Mouse (Mus musculus): ENCODE measurements around the gene Sh3gl1. TPM values are rescaled to one million over a fixed set of nuclear protein-coding genes. Genes with fewer than 3 reads are reported as not detected.
A peak's percentile ranks its signal among the peaks of the same experiment; 100 is the strongest.
"Not testable (repeated sequence)": the region's sequence is repeated elsewhere in the genome, so short reads cannot be mapped to it uniquely, and the experiment has no call there.

Sh3gl1 gene
- total RNA-seq (2021), result 10 to 100 TPM in 1 of 2 experiments, 1 to 10 TPM in 1; 9.9 to 10.6 TPM
- long read RNA-seq, experiment 1, transcript Sh3gl1-201 (10 exons, 2,073 nt), result major isoform, 11 of 12 reads
- long read RNA-seq, experiment 1, partial matches to known transcripts, result 0 of 12 reads
- long read RNA-seq, experiment 1, other reads (novel, unspliced or antisense), result 1 of 12 reads
- long read RNA-seq, experiment 2, transcript Sh3gl1-201 (10 exons, 2,073 nt), result major isoform, 8 of 10 reads
- long read RNA-seq, experiment 2, partial matches to known transcripts, result 0 of 10 reads
- long read RNA-seq, experiment 2, other reads (novel, unspliced or antisense), result 2 of 10 reads

GRCm38 (mm10) chr17:56036176-56036900, at the start of gene Sh3gl1:
TSS of gene Sh3gl1 (minus strand) at chr17:56036635.
- intact Hi-C loops (cut with DNase I), result loop anchor here (5.0 kb wide), 1 partner anchor 36 kb away; no protein-coding TSS in a partner anchor
- peak; percentile 98 to 99 for DNase-seq

- intact Hi-C loops (cut with DNase I), result no loop called here
Observed at GRCm38 (mm10) chr17:56080781-56081585, 44.5 kb upstream of the Sh3gl1 start.

DNA sequence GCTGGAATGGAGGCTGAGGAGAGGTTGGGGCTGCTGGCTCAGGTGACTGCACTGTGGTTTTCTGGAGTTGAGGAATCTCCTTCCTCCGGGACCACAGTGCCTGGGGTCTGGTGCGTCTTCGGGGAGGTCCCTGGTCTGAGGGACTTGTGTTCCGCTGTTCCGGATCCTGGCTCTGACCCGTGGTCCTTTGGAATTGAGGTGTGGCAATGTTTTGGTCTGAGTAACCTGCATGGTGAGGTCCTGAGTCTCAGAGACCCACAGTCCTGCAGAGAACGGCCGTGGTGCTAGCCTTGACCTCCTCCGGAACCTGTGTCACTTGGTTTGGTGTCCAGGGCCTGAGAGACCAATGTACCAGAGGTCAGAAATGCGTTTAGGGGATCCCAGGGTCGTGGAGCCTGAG, 43.5 kb upstream of the Sh3gl1 start:
- no peak for DNase-seq
- intact Hi-C loops (cut with DNase I), result no loop called here

More at GRCm38 (mm10) chr17:56080781-56081585, 44.5 kb upstream of the Sh3gl1 start:
- DNase-seq, result no peak

GRCm38 (mm10) chr17:56078880-56079795, 42.7 kb upstream of the Sh3gl1 start, which contains the start of gene Hdgfl2:
TSS of gene Hdgfl2 (plus strand) at chr17:56079634.
- intact Hi-C loops (cut with DNase I), result no loop called here
- peak; percentile 99 to 100 for DNase-seq

DNA sequence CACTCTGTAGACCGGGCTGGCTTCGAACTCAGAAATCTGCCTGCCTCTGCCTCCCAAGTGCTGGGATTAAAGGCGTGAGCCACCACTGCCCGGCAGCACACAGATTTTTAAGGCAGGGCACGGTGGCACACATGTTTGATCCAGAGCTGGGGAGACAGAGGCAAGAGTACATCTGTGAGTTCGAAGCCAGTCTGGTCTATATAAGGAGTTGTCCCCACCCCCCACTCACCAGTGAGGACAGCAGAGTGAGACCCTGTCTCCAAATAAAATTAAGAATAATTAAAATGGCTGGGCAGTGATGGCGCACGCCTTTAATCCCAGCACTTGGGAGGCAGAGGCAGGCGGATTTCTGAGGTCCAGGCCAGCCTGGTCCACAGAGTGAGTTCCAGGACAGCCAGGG, 41.9 kb upstream of the Sh3gl1 start:
- DNase-seq; intact Hi-C loops (cut with DNase I): not testable (repeated sequence)

DNA sequence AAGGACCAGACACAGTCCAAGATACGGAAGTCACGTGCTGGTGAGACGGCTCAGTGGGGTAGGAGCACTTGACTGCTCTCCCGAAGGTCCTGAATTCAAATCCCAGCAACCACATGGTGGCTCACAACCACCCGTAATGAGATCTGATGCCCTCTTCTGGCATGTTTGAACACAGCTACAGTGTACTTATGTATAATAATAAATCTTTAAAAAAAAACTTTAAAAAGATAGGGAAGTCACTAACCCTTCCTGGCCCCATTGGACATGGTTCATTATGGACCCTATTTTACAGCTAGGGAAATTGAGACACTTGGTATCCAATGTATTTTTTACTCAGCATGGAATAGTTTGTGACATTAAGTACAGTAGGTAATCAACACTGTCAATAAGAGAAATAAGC, 41.1 kb upstream of the Sh3gl1 start:
- no peak for DNase-seq
- intact Hi-C loops (cut with DNase I), result no loop called here

DNA sequence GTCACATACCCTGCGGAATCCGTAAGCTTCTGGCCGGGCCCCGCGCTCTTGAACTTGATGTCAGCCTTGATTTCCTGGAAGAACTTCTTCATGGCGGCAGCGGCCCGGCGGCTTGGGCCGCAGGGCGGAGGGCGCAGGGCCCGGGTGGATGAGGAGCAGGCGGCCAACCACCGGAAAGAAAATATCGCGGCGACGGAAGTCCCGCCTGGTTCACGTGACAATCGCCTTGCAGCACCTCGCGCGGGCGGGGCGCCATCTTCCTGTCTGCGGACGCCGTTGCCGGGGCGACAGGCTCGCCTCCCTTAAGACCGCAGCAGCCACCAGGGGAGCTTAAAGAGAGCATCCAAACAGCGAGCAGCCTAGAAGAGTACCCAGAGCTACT, 38.4 kb upstream of the Sh3gl1 start, which contains the start of gene Ubxn6:
Ubxn6 (minus strand) TSS at position 202 of the 382 bp plus-strand sequence.
- intact Hi-C loops (cut with DNase I), result loop anchor here (5.0 kb wide), 1 partner anchor 38 kb away; the partner anchor contains the start of gene Sh3gl1
- peak; percentile 92 to 98 for DNase-seq

DNA sequence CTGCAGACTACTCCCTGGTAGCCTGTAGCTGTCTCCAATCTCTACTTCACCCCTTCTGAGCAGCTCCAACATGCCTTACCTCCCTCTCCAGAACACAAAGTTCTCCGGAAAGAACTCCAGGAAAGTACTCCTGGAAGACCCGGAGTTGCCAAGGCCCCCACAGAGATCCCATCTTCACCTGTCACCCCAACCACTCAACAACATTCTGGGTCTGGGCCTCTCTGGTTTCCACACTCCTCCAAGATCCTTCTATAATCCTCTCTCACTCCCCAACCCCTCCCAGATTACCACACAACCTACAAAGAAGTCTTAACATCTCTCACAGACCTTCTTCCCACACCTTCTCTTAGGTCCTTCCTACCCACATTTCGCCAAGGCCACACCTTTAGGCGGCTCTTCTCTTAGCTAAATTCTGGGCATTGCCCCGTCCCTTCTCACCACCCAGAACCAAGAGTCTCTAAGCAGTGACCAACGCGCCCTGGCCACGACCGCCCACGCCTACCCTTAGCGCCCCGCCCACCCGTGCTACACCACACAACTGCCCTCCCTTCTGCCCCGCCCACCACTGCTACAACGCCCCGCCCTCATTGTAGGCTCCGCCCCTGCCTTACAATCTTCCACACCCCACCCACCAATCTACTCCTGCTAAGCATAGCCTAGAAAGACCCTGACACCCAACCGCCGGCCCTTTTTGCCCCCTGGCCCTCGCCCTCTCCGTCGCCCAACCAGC, 37.8 kb upstream of the Sh3gl1 start:
- peak; percentile 78 to 79 for DNase-seq
- intact Hi-C loops (cut with DNase I), result loop anchor here (5.0 kb wide), 1 partner anchor 37 kb away; the partner anchor contains the start of gene Sh3gl1

DNA sequence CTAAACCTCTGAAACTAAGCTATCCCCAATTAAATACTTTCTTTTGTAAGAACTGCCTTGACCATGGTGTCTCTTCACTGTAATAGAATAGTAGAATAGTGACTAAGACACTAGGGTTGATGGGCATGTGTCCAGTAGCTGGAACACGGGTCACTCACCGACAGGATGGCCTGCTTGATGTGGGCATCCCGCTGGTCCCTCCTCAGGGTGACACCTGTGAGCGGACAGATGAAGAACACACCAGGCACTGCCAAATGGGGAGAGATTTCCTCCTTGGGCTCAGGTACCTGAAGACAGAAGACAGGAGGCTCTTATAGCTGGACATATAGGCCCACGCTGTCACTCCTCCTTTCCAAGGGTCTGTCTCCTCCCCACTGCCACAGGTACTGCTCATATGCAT, 35.8 kb upstream of the Sh3gl1 start:
- intact Hi-C loops (cut with DNase I), result loop anchor here (5.0 kb wide), 1 partner anchor 35 kb away; the partner anchor contains the start of gene Sh3gl1
- DNase-seq, result no peak

- intact Hi-C loops (cut with DNase I), result loop anchor here (5.0 kb wide), 1 partner anchor 34 kb away; the partner anchor contains the start of gene Sh3gl1
- no peak for DNase-seq
Observed at GRCm38 (mm10) chr17:56071126-56071525, 34.7 kb upstream of the Sh3gl1 start.

GRCm38 (mm10) chr17:56069066-56069465, 32.6 kb upstream of the Sh3gl1 start:
- intact Hi-C loops (cut with DNase I), result no loop called here
- DNase-seq, result no peak

- no peak for DNase-seq
- intact Hi-C loops (cut with DNase I), result no loop called here
Observed at GRCm38 (mm10) chr17:56066451-56066850, 30.0 kb upstream of the Sh3gl1 start.

DNA sequence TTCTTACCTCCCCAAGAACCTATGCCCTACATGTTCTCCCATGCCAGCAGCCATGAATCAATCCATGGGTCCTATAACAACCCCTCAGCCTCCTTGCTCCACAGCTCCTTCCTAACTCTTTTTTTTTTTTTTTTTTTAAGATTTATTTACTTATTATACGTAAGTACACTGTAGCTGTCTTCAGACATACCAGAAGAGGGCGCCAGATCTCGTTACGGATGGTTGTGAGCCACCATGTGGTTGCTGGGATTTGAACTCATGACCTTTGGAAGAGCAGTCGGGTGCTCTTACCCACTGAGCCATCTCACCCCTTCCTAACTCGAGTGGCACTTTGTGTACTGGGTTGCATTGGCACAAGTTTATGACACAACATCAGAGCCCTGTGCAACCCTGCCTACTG, 29.3 kb upstream of the Sh3gl1 start:
- not testable (repeated sequence) for DNase-seq

GRCm38 (mm10) chr17:56062081-56062480, 25.6 kb upstream of the Sh3gl1 start:
- intact Hi-C loops (cut with DNase I), result no loop called here
- DNase-seq, result no peak

More for the DNA sequence above, 29.3 kb upstream of the Sh3gl1 start:
- intact Hi-C loops (cut with DNase I), result not testable (repeated sequence)

GRCm38 (mm10) chr17:56057381-56058120, 21.1 kb upstream of the Sh3gl1 start:
- intact Hi-C loops (cut with DNase I), result no loop called here

GRCm38 (mm10) chr17:56055945-56056678, 19.7 kb upstream of the Sh3gl1 start:
- DNase-seq, result no peak
- intact Hi-C loops (cut with DNase I), result no loop called here

More at GRCm38 (mm10) chr17:56057381-56058120, 21.1 kb upstream of the Sh3gl1 start:
- DNase-seq, result no peak

- intact Hi-C loops (cut with DNase I), result no loop called here
Observed at GRCm38 (mm10) chr17:56054938-56055337, 18.5 kb upstream of the Sh3gl1 start.

More at GRCm38 (mm10) chr17:56054938-56055337, 18.5 kb upstream of the Sh3gl1 start:
- no peak for DNase-seq

All from gastrocnemius, postnatal 36 days (tissue).